Mouse (Mus musculus) hindbrain, embryonic 11.5 days (tissue): ENCODE results near the gene Lbhd1. TPM values are rescaled to one million over a fixed set of nuclear protein-coding genes. Genes with fewer than 3 reads are reported as not detected.
"Not testable (repeated sequence)": the region's sequence is repeated elsewhere in the genome, so short reads cannot be mapped to it uniquely, and the experiment has no call there.

Source experiments
- ATAC-seq: fragments of 200-750 bp; cut with Nextera tagmentation; 2 replicates; pipeline ENCODE4 v1.8.0; 2017; ENCODE audit warnings: mild to moderate bottlenecking, moderate TSS enrichment, moderate library complexity; ENCODE audit not compliant: low FRiP score
- DNase-seq: peaks from one replicate; pipeline ENCODE4 v3.0.0-alpha.2; 2015; ENCODE audit warnings: low spot score
- H3K27ac ChIP-seq: fragments of 300-500 bp; sonication (generic); 2 replicates; pipeline ENCODE4 v1.5.1; 2014; ENCODE audit warnings: mild to moderate bottlenecking, low read depth, low read length
- H3K27me3 ChIP-seq: fragments of 300-500 bp; sonication (generic); 2 replicates; pipeline ENCODE4 v1.6.1; 2014; ENCODE audit warnings: mild to moderate bottlenecking, low read length, moderate library complexity, mixed read lengths; ENCODE audit not compliant: control insufficient read depth, insufficient read depth
- H3K36me3 ChIP-seq: fragments of 300-500 bp; sonication (generic); 2 replicates; pipeline ENCODE4 v1.6.1; 2014; ENCODE audit warnings: mild to moderate bottlenecking, low read length, moderate library complexity, mixed read lengths; ENCODE audit not compliant: control insufficient read depth, insufficient read depth
- H3K4me1 ChIP-seq: fragments of 300-500 bp; sonication (generic); replicated peaks from 2 replicates; pipeline ENCODE4 v1.6.1; 2014; ENCODE audit warnings: low read length, mixed read lengths; ENCODE audit not compliant: control insufficient read depth, insufficient read depth
- H3K4me2 ChIP-seq: fragments of 300-500 bp; sonication (generic); replicated peaks from 2 replicates; pipeline ENCODE4 v1.6.1; 2014; ENCODE audit warnings: mild to moderate bottlenecking, low read depth, low read length
- H3K4me3 ChIP-seq: fragments of 300-500 bp; sonication (generic); 2 replicates; pipeline ENCODE4 v1.5.1; 2014; ENCODE audit warnings: low read depth, low read length
- H3K9ac ChIP-seq: fragments of 300-500 bp; sonication (generic); 2 replicates; pipeline ENCODE4 v1.6.1; 2014; ENCODE audit warnings: low read depth, low read length
- H3K9me3 ChIP-seq: fragments of 300-500 bp; sonication (generic); 2 replicates; pipeline ENCODE4 v1.6.1; 2016; ENCODE audit warnings: low read length; ENCODE audit not compliant: control insufficient read depth
- WGBS: fragments of 180-500 bp; shearing (Covaris S2); extraction: QIAGEN DNeasy Blood & Tissue Kit; methylation state at CpG from one replicate; pipeline ENCODE4 v1.1.7; 2014; 5-methylcytosine and 5-hydroxymethylcytosine counted together
- polyA plus RNA-seq: library from polyadenylated mRNA; unstranded; fragments of >200 nt; fragmentation: Nextera tagmentation; extraction: Ambion mirVana; gene quantifications from 2 replicates; pipeline ENCODE4 v1.2.1, GENCODE M21; 2014

The Lbhd1 gene
- polyA plus RNA-seq, 1 experiment from 2014 or later = 103 TPM

DNA sequence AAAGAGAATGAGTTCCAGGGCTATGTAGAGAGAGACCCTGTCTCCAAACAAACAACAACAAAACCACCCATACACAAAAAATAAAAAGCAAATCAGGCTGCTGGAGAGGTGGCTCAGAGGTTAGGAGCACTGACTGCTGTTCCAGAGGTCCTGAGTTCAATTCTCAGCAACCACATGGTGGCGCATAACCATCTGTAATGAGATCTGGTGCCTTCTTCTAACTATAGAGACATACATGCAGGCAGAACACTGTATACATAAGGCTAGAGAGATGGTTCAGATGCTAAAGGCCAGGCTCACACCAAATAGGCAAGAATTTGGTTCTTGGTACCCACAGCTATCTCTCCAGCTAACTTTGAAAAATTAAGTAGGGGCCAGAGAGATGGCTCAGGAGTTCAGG lies 24.5 kb upstream of the Lbhd1 start:
- Histone ChIP-seq H3K4me3 (no peak overlapping the region), H3K27me3 (no peaks in the 10 kb centered on the region), H3K9ac (no peak overlapping the region), H3K4me1 (no peaks in the 10 kb centered on the region), H3K36me3 (no peaks in the 10 kb centered on the region), H3K9me3 (no peaks in the 10 kb centered on the region), H3K27ac (no peak overlapping the region), H3K4me2 (no peak overlapping the region)
- no peak for ATAC-seq
- peak; percentile 30 for DNase-seq
- 17% methylated on average over 1 of the region's 1 CpGs for WGBS

DNA sequence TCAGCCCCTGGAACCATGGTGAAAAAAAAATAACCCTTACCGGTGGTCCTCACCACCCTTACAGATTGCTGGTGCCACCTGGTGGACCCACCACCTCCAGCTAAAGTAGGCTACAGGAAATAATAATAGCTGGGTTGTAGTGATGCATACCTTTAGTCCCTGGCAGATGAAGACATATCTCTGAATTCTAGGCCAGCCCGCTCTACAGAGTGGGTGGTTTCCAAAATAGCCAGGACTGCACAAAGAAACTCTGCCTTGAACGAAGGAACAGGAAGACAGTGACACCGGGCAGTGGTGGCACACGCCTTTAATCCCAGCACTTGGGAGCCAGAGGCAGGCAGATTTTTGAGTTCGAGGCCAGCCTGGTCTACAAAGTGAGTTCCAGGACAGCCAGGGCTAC lies 19.3 kb upstream of the Lbhd1 start:
- Histone ChIP-seq H3K27me3 (no peaks in the 10 kb centered on the region), H3K4me1 (no peaks in the 10 kb centered on the region), H3K4me2 (no peak overlapping the region), H3K9ac (no peak overlapping the region), H3K36me3 (no peaks in the 10 kb centered on the region), H3K27ac (no peak overlapping the region), H3K9me3 (no peaks in the 10 kb centered on the region), H3K4me3 (no peak overlapping the region)
- no peak for ATAC-seq
- 84% methylated on average over 6 of the region's 6 CpGs for WGBS
- no peak for DNase-seq

DNA sequence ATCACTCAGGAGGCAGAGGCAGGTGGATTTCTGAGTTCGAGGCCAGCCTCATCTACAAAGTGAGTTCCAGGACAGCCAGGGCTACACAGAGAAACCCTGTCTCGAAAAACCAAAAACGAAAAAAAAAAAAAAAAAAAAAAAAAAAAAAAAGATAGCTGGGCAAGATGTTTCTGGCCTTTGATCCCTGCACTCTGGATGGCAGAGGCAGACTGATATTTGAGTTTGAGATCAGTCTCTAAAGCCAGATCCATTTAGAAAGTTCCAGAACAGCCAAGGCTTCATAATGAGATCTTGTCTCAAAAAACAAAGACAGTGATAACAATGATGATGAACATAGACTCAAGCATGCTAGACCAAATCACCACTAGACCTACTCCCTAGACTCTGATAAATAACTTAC lies 13.2 kb upstream of the Lbhd1 start:
- H3K27ac ChIP-seq, H3K9ac ChIP-seq, H3K27me3 ChIP-seq, H3K36me3 ChIP-seq, H3K4me1 ChIP-seq, DNase-seq, H3K9me3 ChIP-seq, H3K4me2 ChIP-seq, ATAC-seq: not testable (repeated sequence)
- 83% methylated on average over 3 of the region's 3 CpGs for WGBS
- peak overlapping the region; percentile 55; the same call in 1 of the 2 replicates for H3K4me3 ChIP-seq

DNA sequence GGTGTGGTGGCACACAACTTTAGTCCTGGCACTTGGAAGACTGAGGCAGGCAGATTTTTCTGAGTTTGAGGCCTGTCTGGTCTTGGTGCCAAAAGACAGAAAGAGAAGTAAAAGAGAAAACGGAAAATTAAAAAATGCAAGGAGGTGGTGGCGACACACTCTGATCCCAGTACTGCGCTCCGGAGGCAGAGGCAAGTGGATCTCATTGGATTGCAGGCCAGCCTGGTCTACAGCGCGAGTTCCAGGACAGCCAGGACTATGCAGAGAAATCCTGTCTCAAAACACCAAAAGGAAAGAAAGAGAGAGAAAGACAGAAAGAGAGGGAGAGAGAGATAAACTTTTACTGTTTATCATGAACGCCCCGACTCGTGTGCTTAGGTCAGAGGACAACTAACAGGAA lies 12.7 kb upstream of the Lbhd1 start:
- Histone ChIP-seq H3K4me3 (peak overlapping the region; percentile 55), H3K36me3 (no peaks in the 10 kb centered on the region), H3K27me3 (no peaks in the 10 kb centered on the region), H3K9ac (peak overlapping the region; percentile 35; the same call in 1 of the 2 replicates), H3K9me3 (no peaks in the 10 kb centered on the region), H3K4me1 (peaks cover 3% of the 10 kb centered on the region), H3K4me2 (peak overlapping the region; percentile 89; the same call in 1 of the 2 replicates), H3K27ac (no peak overlapping the region)
- DNase-seq = no peak
- 63% methylated on average over 9 of the region's 9 CpGs for WGBS
- ATAC-seq = peak; percentile 65

DNA sequence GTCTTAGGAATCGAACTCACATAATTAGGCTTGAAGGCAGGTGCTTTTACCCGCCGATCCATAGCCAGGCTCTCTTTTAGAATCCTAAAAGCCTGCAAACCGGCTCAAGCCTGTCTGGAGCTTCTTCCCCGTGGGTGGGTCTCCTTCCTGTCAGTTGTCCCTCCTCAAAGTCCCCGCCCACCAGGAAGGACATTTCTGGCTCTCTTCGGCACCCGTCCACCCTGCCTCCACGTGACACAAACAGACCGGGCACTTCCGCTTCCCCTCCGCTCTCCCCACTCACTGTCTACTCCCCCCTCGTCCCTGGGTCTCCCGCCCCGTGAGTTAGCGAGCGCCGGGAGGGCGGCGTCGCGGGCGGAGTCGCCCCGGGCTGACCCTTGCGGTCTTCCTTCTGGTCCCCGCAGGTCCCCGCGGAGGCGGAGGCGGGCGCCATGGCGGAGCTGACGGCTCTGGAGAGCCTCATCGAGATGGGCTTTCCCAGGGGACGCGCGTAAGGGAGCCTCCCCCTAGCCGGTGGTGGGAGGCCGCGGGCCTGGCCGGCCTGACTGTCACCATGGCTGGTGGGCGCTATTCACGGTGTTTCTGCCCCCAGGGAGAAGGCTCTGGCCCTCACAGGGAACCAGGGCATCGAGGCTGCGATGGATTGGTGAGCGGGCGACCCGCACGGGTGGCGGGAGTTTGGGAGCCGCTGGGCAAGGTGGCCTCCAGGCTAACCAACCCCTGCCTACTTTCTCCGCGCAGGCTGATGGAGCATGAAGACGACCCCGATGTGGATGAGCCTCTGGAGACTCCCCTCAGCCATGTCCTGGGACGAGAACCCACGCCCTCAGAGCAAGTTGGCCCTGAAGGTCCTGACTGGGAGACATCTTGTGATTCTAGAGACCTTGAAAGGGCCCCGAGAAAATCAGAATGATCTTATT lies 12.0 kb upstream of the Lbhd1 start, which contains the start of gene Ubxn1:
Gene Ubxn1, plus strand, starts transcription at position 230 of the 920 bp plus-strand sequence.
- H3K27me3 ChIP-seq = no peaks in the 10 kb centered on the region
- DNase-seq (peak; percentile 95), ATAC-seq (peak; percentile 99)
- peak within 1 kb of the TSS; percentile 24 for H3K27ac ChIP-seq
- WGBS = 2% methylated on average over 59 of the region's 59 CpGs
- H3K9ac ChIP-seq = peak within 1 kb of the TSS; percentile 90
- no peaks in the 10 kb centered on the region for H3K9me3 ChIP-seq
- peak within 1 kb of the TSS; percentile 89 for H3K4me2 ChIP-seq
- peak within 1 kb of the TSS; percentile 55 for H3K4me3 ChIP-seq
- no peaks in the 10 kb centered on the region for H3K36me3 ChIP-seq
- peaks cover 3% of the 10 kb centered on the region for H3K4me1 ChIP-seq

DNA sequence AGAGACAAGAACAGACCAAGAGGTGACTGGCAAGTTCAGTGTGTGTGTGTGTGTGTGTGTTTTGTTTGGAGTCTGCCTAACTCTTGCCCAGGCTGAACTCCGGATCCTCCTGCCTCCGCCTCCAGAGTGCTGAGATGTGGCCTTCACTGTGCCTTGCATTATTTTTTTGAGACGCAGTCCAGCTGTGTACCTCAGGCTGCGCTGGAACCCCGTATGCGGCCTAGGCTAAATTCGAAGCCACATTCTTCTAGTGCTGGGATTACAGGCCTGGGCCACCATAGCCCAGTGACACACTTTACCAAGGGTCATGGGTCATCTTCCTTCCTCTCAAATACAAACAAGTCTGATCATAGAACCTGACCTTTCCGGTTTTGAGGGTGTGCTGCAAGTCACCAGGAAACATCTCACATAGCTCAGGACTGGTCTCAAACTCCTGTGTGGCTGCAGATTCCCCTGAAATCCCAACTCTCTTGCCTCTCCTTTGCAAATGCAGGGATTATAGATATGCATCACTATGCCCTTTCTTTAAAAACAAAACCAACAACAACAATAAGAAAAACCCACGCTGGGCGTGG lies 11.2 kb upstream of the Lbhd1 start:
- Histone ChIP-seq H3K36me3 (no peaks in the 10 kb centered on the region), H3K4me2 (peak overlapping the region; percentile 89), H3K4me3 (peak overlapping the region; percentile 55), H3K27ac (no peak overlapping the region), H3K27me3 (no peaks in the 10 kb centered on the region), H3K4me1 (peaks cover 3% of the 10 kb centered on the region), H3K9me3 (no peaks in the 10 kb centered on the region), H3K9ac (peak overlapping the region; percentile 90)
- ATAC-seq (no peak), DNase-seq (no peak)
- 77% methylated on average over 10 of the region's 10 CpGs for WGBS

DNA sequence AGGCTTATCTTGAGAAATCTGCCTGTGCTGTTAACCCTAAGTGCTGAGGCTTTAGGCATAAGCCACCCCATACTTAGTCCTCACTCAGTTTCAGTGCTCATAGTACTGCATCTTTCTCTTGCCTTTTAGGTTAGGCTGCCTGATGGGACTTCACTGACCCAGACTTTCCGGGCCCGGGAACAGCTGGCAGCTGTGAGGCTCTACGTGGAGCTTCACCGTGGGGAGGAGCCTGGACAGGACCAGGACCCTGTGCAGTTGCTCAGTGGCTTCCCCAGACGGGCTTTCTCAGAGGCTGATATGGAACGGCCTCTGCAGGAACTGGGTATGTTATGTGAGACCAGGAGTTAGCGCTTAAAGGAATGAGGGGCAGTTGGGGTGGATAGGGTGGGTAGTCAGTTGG lies 8.5 kb upstream of the Lbhd1 start:
- no peaks in the 10 kb centered on the region for H3K9me3 ChIP-seq
- 95% methylated on average over 7 of the region's 7 CpGs for WGBS
- DNase-seq (no peak), ATAC-seq (no peak)
- no peaks in the 10 kb centered on the region for H3K27me3 ChIP-seq
- no peak overlapping the region for H3K4me3 ChIP-seq
- no peak overlapping the region for H3K27ac ChIP-seq
- H3K9ac ChIP-seq = no peak overlapping the region
- H3K4me2 ChIP-seq = no peak overlapping the region
- peaks cover 3% of the 10 kb centered on the region for H3K4me1 ChIP-seq
- H3K36me3 ChIP-seq = no peaks in the 10 kb centered on the region

DNA sequence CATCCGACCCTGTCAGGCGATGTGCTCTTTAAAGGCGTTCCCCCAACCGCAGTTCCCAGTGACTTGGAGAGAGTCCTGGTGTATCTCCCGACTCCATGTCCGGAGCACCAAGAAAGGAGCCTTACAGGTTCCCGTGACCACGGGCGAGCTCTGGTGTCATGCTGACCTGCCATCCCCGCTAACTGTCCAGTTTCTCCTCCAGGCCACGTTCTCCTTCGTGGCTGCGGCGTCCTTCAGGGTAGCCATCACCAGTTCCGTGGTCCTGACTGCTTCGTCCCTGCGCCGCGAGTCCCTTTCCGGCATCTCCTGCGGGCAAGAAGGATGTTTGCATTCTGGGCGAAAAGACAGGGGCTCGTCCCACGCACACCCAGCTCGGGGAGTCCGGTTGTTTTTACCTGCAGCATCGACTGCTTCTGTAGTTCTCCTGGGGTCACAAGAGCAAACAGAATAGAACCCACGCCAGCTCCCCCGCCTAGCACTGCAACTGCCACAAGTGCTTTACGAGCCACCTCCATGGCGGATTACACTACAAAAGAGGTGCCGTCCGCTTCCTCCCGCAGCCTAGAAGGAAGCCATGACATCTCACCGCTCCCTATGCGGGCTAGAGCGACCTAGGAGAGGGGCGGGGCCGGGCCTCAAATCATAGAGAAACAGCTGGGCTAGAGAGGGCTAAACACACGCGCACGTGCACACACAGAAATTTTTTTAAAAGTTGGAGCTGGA lies 3.1 kb upstream of the Lbhd1 start, which contains the start of gene Uqcc3:
Gene Uqcc3, minus strand, starts transcription at position 613 of the 723 bp plus-strand sequence.
- peak within 1 kb of the TSS; percentile 80 for H3K27ac ChIP-seq
- no peaks in the 10 kb centered on the region for H3K27me3 ChIP-seq
- H3K9me3 ChIP-seq = no peaks in the 10 kb centered on the region
- ATAC-seq (peak; percentile 97), DNase-seq (peak; percentile 88)
- no peaks in the 10 kb centered on the region for H3K4me1 ChIP-seq
- H3K4me3 ChIP-seq = peak within 1 kb of the TSS; percentile 82
- peak within 1 kb of the TSS; percentile 91 for H3K9ac ChIP-seq
- H3K36me3 ChIP-seq = no peaks in the 10 kb centered on the region
- peak within 1 kb of the TSS; percentile 83 for H3K4me2 ChIP-seq
- WGBS = under 1% methylated on average over 42 of the region's 42 CpGs
